Comparison of ENCODE assay signal across 8 mouse cellular contexts in genomic region chr6:148830748-148831727, GRCm38 (mm10). TPM values are rescaled to one million over a fixed set of nuclear protein-coding genes. Genes with fewer than 3 reads are reported as not detected.
A peak's percentile ranks its signal among the peaks of the same experiment; 100 is the strongest.
DNase-seq lines count a peak whose midpoint lies in the region; ATAC-seq and TF ChIP-seq lines count a peak whose summit lies in the region.

TSS of gene Ipo8 (minus strand) at chr6:148831467.

- TF ChIP-seq CTCF in E14TG2a.4 (conservative IDR thresholded peaks at IDR 0.05; ENCODE audit: low read length) = no peak
- no peak for TF ChIP-seq CTCF in heart, postnatal 0 days (IDR thresholded peaks at IDR 0.05; ENCODE audit: low read depth)
- no peak for TF ChIP-seq CTCF in testis, adult 2 months (IDR thresholded peaks at IDR 0.05; ENCODE audit: control insufficient read depth, insufficient read depth, insufficient replicate concordance, low read depth, low read length)

- 0 out of 2 replicates have a peak, but pooled peaks have one; percentile 35 for TF ChIP-seq EP300 in heart, postnatal 0 days (IDR thresholded peaks at IDR 0.05; ENCODE audit: low read depth)

- peak; percentile 80 for TF ChIP-seq POLR2A in testis, adult 2 months (IDR thresholded peaks at IDR 0.05; ENCODE audit: control insufficient read depth, low read depth, low read length)

- no peaks in the 10 kb centered on the region for H3K9me3 ChIP-seq in E14TG2a.4 (ENCODE audit: low read length)
- H3K9me3 ChIP-seq in forebrain, embryonic 12.5 days = no peaks in the 10 kb centered on the region
- peaks cover 5% of the 10 kb centered on the region; the same call in 1 of the 2 replicates for H3K9me3 ChIP-seq in heart, postnatal 0 days (replicated peaks; ENCODE audit: control insufficient read depth, low read length)
- no peaks in the 10 kb centered on the region for H3K9me3 ChIP-seq in liver, embryonic 16.5 days (replicated peaks; ENCODE audit: control insufficient read depth, low read length)
- H3K9me3 ChIP-seq in neural tube, embryonic 13.5 days = 0 out of 2 replicates have a peak, but pooled peaks cover 3% of the 10 kb centered on the region

- peak within 1 kb of the TSS; percentile 51 for H3K27ac ChIP-seq in forebrain, embryonic 12.5 days
- peak within 1 kb of the TSS; percentile 38 for H3K27ac ChIP-seq in heart, postnatal 0 days (ENCODE audit: low read depth)
- H3K27ac ChIP-seq in liver, embryonic 16.5 days (ENCODE audit: low read length) = peak within 1 kb of the TSS; percentile 57
- H3K27ac ChIP-seq in neural tube, embryonic 13.5 days (replicated peaks) = 0 out of 2 replicates have a peak within 1 kb of the TSS, but pooled peaks have one; percentile 33
- peak within 1 kb of the TSS; percentile 5 for H3K27ac ChIP-seq in testis, adult 2 months (ENCODE audit: control insufficient read depth, insufficient read depth, low read depth, low read length)

- peak within 1 kb of the TSS; percentile 82 for H3K4me2 ChIP-seq in forebrain, embryonic 12.5 days
- peak within 1 kb of the TSS; percentile 98 for H3K4me2 ChIP-seq in heart, postnatal 0 days (ENCODE audit: low read depth, low read length)
- H3K4me2 ChIP-seq in liver, embryonic 16.5 days (ENCODE audit: low read depth, low read length) = peak within 1 kb of the TSS; percentile 78
- peak within 1 kb of the TSS; percentile 94 for H3K4me2 ChIP-seq in neural tube, embryonic 13.5 days

- peak; percentile 99 for ATAC-seq in forebrain, embryonic 12.5 days (ENCODE audit: low FRiP score)
- ATAC-seq in heart, postnatal 0 days (ENCODE audit: insufficient read depth, low read depth) = peak; percentile 99
- peak; percentile 96 for ATAC-seq in liver, embryonic 16.5 days (ENCODE audit: low read depth)
- ATAC-seq in neural tube, embryonic 13.5 days (ENCODE audit: low read depth) = peak; percentile 99

- peak within 1 kb of the TSS; percentile 98 for H3K4me3 ChIP-seq in E14TG2a.4 (replicated peaks; ENCODE audit: low read length)
- peak within 1 kb of the TSS; percentile 78 for H3K4me3 ChIP-seq in forebrain, embryonic 12.5 days (replicated peaks)
- peak within 1 kb of the TSS; percentile 82 for H3K4me3 ChIP-seq in heart, postnatal 0 days (ENCODE audit: low read depth, low read length)
- H3K4me3 ChIP-seq in liver, embryonic 16.5 days (ENCODE audit: low read depth, low read length) = peak within 1 kb of the TSS; percentile 83
- peak within 1 kb of the TSS; percentile 79 for H3K4me3 ChIP-seq in neural tube, embryonic 13.5 days
- peak within 1 kb of the TSS; percentile 88 for H3K4me3 ChIP-seq in testis, adult 2 months (ENCODE audit: control insufficient read depth, low read depth, low read length)

- under 1% methylated on average over 47 of the region's 47 CpGs for WGBS in forebrain, embryonic 12.5 days
- under 1% methylated on average over 45 of the region's 47 CpGs for WGBS in heart, postnatal 0 days
- under 1% methylated on average over 47 of the region's 47 CpGs for WGBS in liver, embryonic 16.5 days (ENCODE audit: insufficient replicate concordance)
- WGBS in neural tube, embryonic 13.5 days = under 1% methylated on average over 46 of the region's 47 CpGs

- peak within 1 kb of the TSS; percentile 75 for H3K9ac ChIP-seq in forebrain, embryonic 12.5 days
- peak within 1 kb of the TSS; percentile 77 for H3K9ac ChIP-seq in heart, postnatal 0 days (replicated peaks; ENCODE audit: low read depth, low read length)
- H3K9ac ChIP-seq in liver, embryonic 16.5 days (ENCODE audit: low read depth, low read length) = peak within 1 kb of the TSS; percentile 82
- peak within 1 kb of the TSS; percentile 83 for H3K9ac ChIP-seq in neural tube, embryonic 13.5 days

- peak; percentile 88 for DNase-seq in c-Kit-positive CD71-positive TER-119-positive erythroid progenitor cells, embryonic 14.5 days (ENCODE audit: low spot score)
- peak; percentile 98 for DNase-seq in heart, postnatal 0 days (ENCODE audit: low spot score)
- peak; percentile 91 to 95 for DNase-seq in kidney, postnatal 4 days

- H3K4me1 ChIP-seq in E14TG2a.4 (replicated peaks; ENCODE audit: low read depth, low read length) = peaks cover 38% of the 10 kb centered on the region
- peaks cover 20% of the 10 kb centered on the region for H3K4me1 ChIP-seq in forebrain, embryonic 12.5 days
- peaks cover 9% of the 10 kb centered on the region for H3K4me1 ChIP-seq in heart, postnatal 0 days (ENCODE audit: control insufficient read depth, insufficient read depth)
- H3K4me1 ChIP-seq in liver, embryonic 16.5 days (ENCODE audit: control insufficient read depth, low read depth, low read length) = peaks cover 6% of the 10 kb centered on the region
- peaks cover 21% of the 10 kb centered on the region for H3K4me1 ChIP-seq in neural tube, embryonic 13.5 days (replicated peaks)
- peaks cover 4% of the 10 kb centered on the region for H3K4me1 ChIP-seq in testis, adult 2 months (ENCODE audit: control insufficient read depth, insufficient read depth, low read length)

- H3K36me3 ChIP-seq in E14TG2a.4 (ENCODE audit: insufficient read depth, low read length) = 0 out of 2 replicates have a peak, but pooled peaks cover 9% of the 10 kb centered on the region
- H3K36me3 ChIP-seq in forebrain, embryonic 12.5 days (replicated peaks) = no peaks in the 10 kb centered on the region
- no peaks in the 10 kb centered on the region for H3K36me3 ChIP-seq in heart, postnatal 0 days (replicated peaks; ENCODE audit: control insufficient read depth, insufficient read depth, low read length)
- H3K36me3 ChIP-seq in liver, embryonic 16.5 days (ENCODE audit: control insufficient read depth, insufficient read depth) = no peaks in the 10 kb centered on the region; the same call in 1 of the 2 replicates
- no peaks in the 10 kb centered on the region for H3K36me3 ChIP-seq in neural tube, embryonic 13.5 days
- H3K36me3 ChIP-seq in testis, adult 2 months (ENCODE audit: control insufficient read depth, insufficient read depth, low read length) = no peaks in the 10 kb centered on the region

- H3K27me3 ChIP-seq in E14TG2a.4 (ENCODE audit: insufficient read depth, low read length) = no peaks in the 10 kb centered on the region
- no peaks in the 10 kb centered on the region for H3K27me3 ChIP-seq in forebrain, embryonic 12.5 days
- no peaks in the 10 kb centered on the region for H3K27me3 ChIP-seq in heart, postnatal 0 days (ENCODE audit: control insufficient read depth, insufficient read depth, low read length)
- no peaks in the 10 kb centered on the region for H3K27me3 ChIP-seq in liver, embryonic 16.5 days (ENCODE audit: control insufficient read depth, insufficient read depth, low read depth, low read length)
- no peaks in the 10 kb centered on the region for H3K27me3 ChIP-seq in neural tube, embryonic 13.5 days
- no peaks in the 10 kb centered on the region for H3K27me3 ChIP-seq in testis, adult 2 months (ENCODE audit: control insufficient read depth, insufficient read depth, low read length)

RNA-seq across cellular contexts. Expression of gene Ipo8, which starts in this region (rescaled TPM):
- polyA plus RNA-seq in forebrain, embryonic 12.5 days (2016; fragmentation: Nextera tagmentation; extraction: Ambion mirVana) = 31.7 and 34.6 TPM in 2 replicates
- 17.6 and 19.3 TPM in 2 replicates for total RNA-seq in heart, postnatal 0 days (2014; rRNA removed; ENCODE audit: low replicate concordance)
- 9.7 and 10.9 TPM in 2 replicates for polyA plus RNA-seq in heart, postnatal 0 days (2015; fragmentation: Nextera tagmentation; extraction: Ambion mirVana)
- polyA plus RNA-seq in liver, embryonic 16.5 days (2015; fragmentation: Nextera tagmentation; extraction: Ambion mirVana) = 6.0 and 7.1 TPM in 2 replicates
- 17.6 and 18.6 TPM in 2 replicates for polyA plus RNA-seq in neural tube, embryonic 13.5 days (2015; fragmentation: Nextera tagmentation; extraction: Ambion mirVana)
- 2.7 and 3.0 TPM in 2 replicates for polyA plus RNA-seq in testis, adult 2 months (2012; rRNA removed)

Comparison
In these comparisons a context has a peak if more than half of its experiments do, and no peak if none do; other contexts are left out.
1. Peak in every context shown above with its lines: DNase-seq, ATAC-seq, H3K4me3 ChIP-seq and H3K27ac ChIP-seq.
2. H3K27ac ChIP-seq: peak in every context shown above with its lines; median percentile 57 in liver, embryonic 16.5 days; 51 in forebrain, embryonic 12.5 days; 38 in heart, postnatal 0 days; 33 in neural tube, embryonic 13.5 days; 5 in testis, adult 2 months.